7 mouse cellular contexts compared by ENCODE assay signal in genomic region chr9:111495561-111495960, GRCm38 (mm10). TPM values are rescaled to one million over a fixed set of nuclear protein-coding genes. Genes with fewer than 3 reads are reported as not detected.
A peak's percentile ranks its signal among the peaks of the same experiment; 100 is the strongest.
DNase-seq lines count a peak whose midpoint lies in the region; ATAC-seq and TF ChIP-seq lines count a peak whose summit lies in the region.

No protein-coding gene starts in this region.

- no peaks in the 10 kb centered on the region for H3K9me3 ChIP-seq in forebrain, embryonic 13.5 days (replicated peaks)
- no peaks in the 10 kb centered on the region for H3K9me3 ChIP-seq in hindbrain, postnatal 0 days (ENCODE audit: low read length)
- H3K9me3 ChIP-seq in midbrain, embryonic 14.5 days (ENCODE audit: control insufficient read depth, low read length), result no peaks in the 10 kb centered on the region

- peak; percentile 79 for ATAC-seq in forebrain, embryonic 13.5 days
- ATAC-seq in hindbrain, postnatal 0 days, result peak; percentile 68; the same call in 1 of the 2 replicates
- no peak for ATAC-seq in midbrain, embryonic 14.5 days (ENCODE audit: low FRiP score, low TSS enrichment)

- H3K27me3 ChIP-seq in forebrain, embryonic 13.5 days, result no peaks in the 10 kb centered on the region
- H3K27me3 ChIP-seq in hindbrain, postnatal 0 days (ENCODE audit: insufficient read depth, low read length), result 0 out of 2 replicates have a peak, but pooled peaks cover 4% of the 10 kb centered on the region
- no peaks in the 10 kb centered on the region for H3K27me3 ChIP-seq in midbrain, embryonic 14.5 days (ENCODE audit: control insufficient read depth, insufficient read depth, low read length)
- no peaks in the 10 kb centered on the region for H3K27me3 ChIP-seq in spleen, adult 2 months (ENCODE audit: control insufficient read depth, insufficient read depth, low read length)

- peak; percentile 57 for DNase-seq in R1 (ENCODE audit: low read depth, low spot score)
- DNase-seq in c-Kit-positive CD71-positive TER-119-negative erythroid progenitor cells, embryonic 14.5 days (ENCODE audit: low read depth), result peak; percentile 25
- peak; percentile 95 for DNase-seq in hindbrain, postnatal 0 days (ENCODE audit: low spot score)
- peak; percentile 70 to 85 for DNase-seq in left cerebral cortex, postnatal 14 days (ENCODE audit: low spot score in 2 of 2)
- DNase-seq in midbrain, embryonic 14.5 days, result peak; percentile 95
- DNase-seq in spleen, adult 2 months (ENCODE audit: low read depth in 1 of 2, low spot score in 2 of 2), result peak; percentile 15 to 41

- no peak for TF ChIP-seq POLR2A in spleen, adult 2 months (IDR thresholded peaks at IDR 0.05; ENCODE audit: low read depth, low read length)

- WGBS in forebrain, embryonic 13.5 days, result 1% methylated on average over 5 of the region's 5 CpGs
- 0% methylated on average over 5 of the region's 5 CpGs for WGBS in hindbrain, postnatal 0 days
- WGBS in midbrain, embryonic 14.5 days, result under 1% methylated on average over 5 of the region's 5 CpGs
- WGBS in spleen, adult 2 months, result 1% methylated on average over 5 of the region's 5 CpGs

- TF ChIP-seq CTCF in hindbrain, postnatal 0 days (IDR thresholded peaks at IDR 0.05; ENCODE audit: low read depth), result peak; percentile 93
- peak; percentile 83; the same call in 1 of the 2 replicates for TF ChIP-seq CTCF in spleen, adult 2 months (IDR thresholded peaks at IDR 0.05; ENCODE audit: extremely low read depth, insufficient read depth, insufficient read length, insufficient replicate concordance)

- H3K27ac ChIP-seq in forebrain, embryonic 13.5 days, result no peak overlapping the region
- no peak overlapping the region for H3K27ac ChIP-seq in hindbrain, postnatal 0 days
- no peak overlapping the region for H3K27ac ChIP-seq in midbrain, embryonic 14.5 days (replicated peaks; ENCODE audit: low read depth, low read length)
- no peak overlapping the region for H3K27ac ChIP-seq in spleen, adult 2 months (ENCODE audit: insufficient read depth, low read length)

- no peaks in the 10 kb centered on the region for H3K4me1 ChIP-seq in forebrain, embryonic 13.5 days
- H3K4me1 ChIP-seq in hindbrain, postnatal 0 days (ENCODE audit: insufficient read depth, low read length), result no peaks in the 10 kb centered on the region
- no peaks in the 10 kb centered on the region for H3K4me1 ChIP-seq in midbrain, embryonic 14.5 days (ENCODE audit: control insufficient read depth, insufficient read depth, low read length)
- H3K4me1 ChIP-seq in spleen, adult 2 months (ENCODE audit: control insufficient read depth, insufficient read depth, insufficient read length), result no peaks in the 10 kb centered on the region

- H3K4me2 ChIP-seq in forebrain, embryonic 13.5 days, result no peak overlapping the region
- no peak overlapping the region for H3K4me2 ChIP-seq in hindbrain, postnatal 0 days (ENCODE audit: low read depth, low read length)
- H3K4me2 ChIP-seq in midbrain, embryonic 14.5 days (ENCODE audit: low read length), result no peak overlapping the region

- H3K4me3 ChIP-seq in forebrain, embryonic 13.5 days, result no peak overlapping the region
- no peak overlapping the region for H3K4me3 ChIP-seq in hindbrain, postnatal 0 days (ENCODE audit: low read length)
- no peak overlapping the region for H3K4me3 ChIP-seq in midbrain, embryonic 14.5 days (replicated peaks; ENCODE audit: low read depth, low read length)
- H3K4me3 ChIP-seq in spleen, adult 2 months (ENCODE audit: extremely low read depth, insufficient read depth, insufficient read length), result no peak overlapping the region

- H3K9ac ChIP-seq in forebrain, embryonic 13.5 days, result no peak overlapping the region
- no peak overlapping the region for H3K9ac ChIP-seq in hindbrain, postnatal 0 days (replicated peaks; ENCODE audit: low read length)
- H3K9ac ChIP-seq in midbrain, embryonic 14.5 days (replicated peaks; ENCODE audit: low read length), result no peak overlapping the region

- no peaks in the 10 kb centered on the region for H3K36me3 ChIP-seq in forebrain, embryonic 13.5 days (ENCODE audit: poor library complexity, severe bottlenecking)
- H3K36me3 ChIP-seq in hindbrain, postnatal 0 days (ENCODE audit: insufficient read depth, low read length), result no peaks in the 10 kb centered on the region
- no peaks in the 10 kb centered on the region for H3K36me3 ChIP-seq in midbrain, embryonic 14.5 days (ENCODE audit: control insufficient read depth, insufficient read depth, low read length)
- no peaks in the 10 kb centered on the region for H3K36me3 ChIP-seq in spleen, adult 2 months (ENCODE audit: control insufficient read depth, insufficient read depth, low read length)

- intact Hi-C loops in left cerebral cortex, postnatal 14 days (cut with DNase I), result loop anchor here (10.0 kb wide), 1 partner anchor 549 kb away; no protein-coding TSS in a partner anchor

RNA-seq across cellular contexts. Expression of gene Dclk3, which starts 56.7 kb away (rescaled TPM):
- 1.6 and 2.0 TPM in 2 replicates for polyA plus RNA-seq in forebrain, embryonic 13.5 days (2015; fragmentation: Nextera tagmentation; extraction: Ambion mirVana)
- 9.2 and 13.1 TPM in 2 replicates for total RNA-seq in hindbrain, postnatal 0 days (2014; rRNA removed)
- polyA plus RNA-seq in hindbrain, postnatal 0 days (2015; fragmentation: Nextera tagmentation; extraction: Ambion mirVana), result 8.8 and 9.9 TPM in 2 replicates
- 10 to 100 TPM; 50.4 to 64.6 TPM for total RNA-seq in left cerebral cortex, postnatal 14 days (2021)
- polyA plus RNA-seq in midbrain, embryonic 14.5 days (2014; fragmentation: Nextera tagmentation; extraction: Ambion mirVana), result 3.4 and 4.3 TPM in 2 replicates
- polyA plus RNA-seq in spleen, adult 2 months (2012; rRNA removed), result 0.05 TPM in 1 of 2 replicates, not detected in the other

Comparison
In these comparisons a context has a peak if more than half of its experiments do, and no peak if none do; other contexts are left out.
1. DNase-seq: peak in every context shown above with its lines; median percentile 95 in hindbrain, postnatal 0 days; 95 in midbrain, embryonic 14.5 days; 78 in left cerebral cortex, postnatal 14 days; 57 in R1; 28 in spleen, adult 2 months; 25 in c-Kit-positive CD71-positive TER-119-negative erythroid progenitor cells, embryonic 14.5 days.